Mouse (Mus musculus): ENCODE measurements around the gene Polr3a.

- no peak for TF ChIP-seq CTCF (conservative IDR thresholded peaks at IDR 0.05 in 1 of 2, IDR thresholded peaks at IDR 0.05 in 1 of 2; ENCODE audit: low read depth in 2 of 2, low read length in 2 of 2)
- no peak for TF ChIP-seq CHD2 (IDR thresholded peaks at IDR 0.05; ENCODE audit: low read length)
- no peak for TF ChIP-seq POLR2A (IDR thresholded peaks at IDR 0.05; ENCODE audit: low read depth, low read length)
- TF ChIP-seq NRF1 (IDR thresholded peaks at IDR 0.05; ENCODE audit: low read depth, low read length), result no peak
- no peak for TF ChIP-seq ZMIZ1 (IDR thresholded peaks at IDR 0.05; ENCODE audit: low read depth, low read length)
- no peak for TF ChIP-seq RCOR1 (conservative IDR thresholded peaks at IDR 0.05; ENCODE audit: low read depth, low read length)
- TF ChIP-seq MAFK (IDR thresholded peaks at IDR 0.05; ENCODE audit: insufficient replicate concordance, low read length), result no peak
These were observed 34.7 kb upstream of the Polr3a start for GRCm38 (mm10) chr14:24521597-24521996.
